Mouse (Mus musculus) mouse trophoblast stem cell (cell line): ENCODE data around the gene Wars.

Experiments
- in situ Hi-C, 2 experiments: fragments of 300-500 bp; cut with MseI, MboI; formaldehyde crosslinking; loops; 2 replicates in 1 of 2; 3 replicates in 1 of 2; pipeline ENCODE4 v1.15.1; 2025

The Wars gene

GRCm38 (mm10) chr12:108909846-108910433 is 16.0 kb upstream of the Wars start:
- in situ Hi-C loops: no loop called here

- in situ Hi-C loops: no loop called here
Observed at GRCm38 (mm10) chr12:108906398-108906797, 12.4 kb upstream of the Wars start.

- in situ Hi-C loops: no loop called here
Observed at GRCm38 (mm10) chr12:108905620-108906302, 11.8 kb upstream of the Wars start.

GRCm38 (mm10) chr12:108904276-108904653 is 10.3 kb upstream of the Wars start:
- in situ Hi-C loops: no loop called here

GRCm38 (mm10) chr12:108903600-108904275 is 9.8 kb upstream of the Wars start:
- in situ Hi-C loops: no loop called here

GRCm38 (mm10) chr12:108902940-108903339 is 9.0 kb upstream of the Wars start:
- in situ Hi-C loops: no loop called here

GRCm38 (mm10) chr12:108901346-108901745 is 7.4 kb upstream of the Wars start:
- in situ Hi-C loops: no loop called here

- in situ Hi-C loops: loop anchor here in 1 of 2 experiments (25.0 kb wide), 1 partner anchor 1491 kb away; no protein-coding TSS in a partner anchor
Observed at GRCm38 (mm10) chr12:108896006-108896405, 2.0 kb upstream of the Wars start.

GRCm38 (mm10) chr12:108894432-108894816 is 450 bp upstream of the Wars start:
- in situ Hi-C loops: loop anchor here in 1 of 2 experiments (25.0 kb wide), 1 partner anchor 1493 kb away; no protein-coding TSS in a partner anchor

- in situ Hi-C loops: loop anchor here in 1 of 2 experiments (25.0 kb wide), 1 partner anchor 1494 kb away; no protein-coding TSS in a partner anchor
Observed at GRCm38 (mm10) chr12:108892989-108893714, 822 bp downstream of the Wars start, which contains the start of gene Wdr25. Wdr25 (plus strand) TSS chr12:108893631.

- in situ Hi-C loops: loop anchor here in 1 of 2 experiments (25.0 kb wide), 1 partner anchor 1499 kb away; no protein-coding TSS in a partner anchor
Observed at GRCm38 (mm10) chr12:108888632-108889031, 5.3 kb downstream of the Wars start.

GRCm38 (mm10) chr12:108887077-108887476 is 6.9 kb downstream of the Wars start:
- in situ Hi-C loops: loop anchor here in 1 of 2 experiments (25.0 kb wide), 1 partner anchor 1500 kb away; no protein-coding TSS in a partner anchor

- in situ Hi-C loops: loop anchor here in 1 of 2 experiments (25.0 kb wide), 1 partner anchor 1501 kb away; no protein-coding TSS in a partner anchor
Observed at GRCm38 (mm10) chr12:108885906-108886305, 8.1 kb downstream of the Wars start.

GRCm38 (mm10) chr12:108882776-108883175 is 11.2 kb downstream of the Wars start:
- in situ Hi-C loops: loop anchor here in 1 of 2 experiments (25.0 kb wide), 1 partner anchor 1505 kb away; no protein-coding TSS in a partner anchor

GRCm38 (mm10) chr12:108881192-108881591 is 12.8 kb downstream of the Wars start:
- in situ Hi-C loops: loop anchor here in 1 of 2 experiments (25.0 kb wide), 1 partner anchor 1506 kb away; no protein-coding TSS in a partner anchor

- in situ Hi-C loops: loop anchor here in 1 of 2 experiments (25.0 kb wide), 1 partner anchor 1507 kb away; no protein-coding TSS in a partner anchor
Observed at GRCm38 (mm10) chr12:108880606-108881005, 13.4 kb downstream of the Wars start.

GRCm38 (mm10) chr12:108879138-108879537 is 14.8 kb downstream of the Wars start:
- in situ Hi-C loops: loop anchor here in 1 of 2 experiments (25.0 kb wide), 1 partner anchor 1508 kb away; no protein-coding TSS in a partner anchor

- in situ Hi-C loops: no loop called here
Observed at GRCm38 (mm10) chr12:108873122-108873521, 20.9 kb downstream of the Wars start.

GRCm38 (mm10) chr12:108869575-108869974 is 24.4 kb downstream of the Wars start:
- in situ Hi-C loops: no loop called here

- in situ Hi-C loops: no loop called here
Observed at GRCm38 (mm10) chr12:108865007-108865494, 28.9 kb downstream of the Wars start.

- in situ Hi-C loops: no loop called here
Observed at GRCm38 (mm10) chr12:108858486-108858885, 35.5 kb downstream of the Wars start.
